In the genomic region with DNA sequence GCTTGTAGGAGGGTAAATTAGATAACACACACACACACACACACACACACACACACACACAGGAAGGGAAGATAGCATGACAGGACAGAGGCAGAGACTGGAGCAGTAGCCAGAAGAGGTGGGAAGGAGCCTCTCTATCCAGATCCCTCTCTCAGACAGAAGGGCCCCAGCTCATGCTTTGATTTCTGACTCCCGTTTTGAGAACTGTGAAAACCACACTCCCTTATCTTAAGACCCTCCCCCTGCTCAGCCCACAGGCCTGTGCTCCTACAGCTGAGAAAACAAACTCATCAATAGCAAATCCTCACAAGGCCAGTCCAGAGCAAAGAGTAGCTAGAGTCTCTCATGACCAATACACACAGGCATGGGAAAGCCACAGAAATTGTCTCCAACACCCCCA, we compare ENCODE assay signal across 22 mouse cellular contexts. TPM values are rescaled to one million over a fixed set of nuclear protein-coding genes. Genes with fewer than 3 reads are reported as not detected.
DNase-seq lines count a peak whose midpoint lies in the region; ATAC-seq and TF ChIP-seq lines count a peak whose summit lies in the region.
"Had no signal": no experiment of that assay in that cellular context is flagged by ENCODE, and none has a peak within 500 bp of the region (broad histone marks: within the 10 kb centered on the region; RNA-seq: fewer than 3 reads in every experiment).

No protein-coding gene starts in this region.

- H3K4me2 ChIP-seq in heart, postnatal 0 days (ENCODE audit: low read depth, low read length): no peak overlapping the region
- no peak overlapping the region for H3K4me2 ChIP-seq in midbrain, embryonic 11.5 days
- H3K4me2 ChIP-seq in midbrain, embryonic 14.5 days (ENCODE audit: low read length): no peak overlapping the region
- H3K4me2 ChIP-seq in liver, embryonic 12.5 days: no peak overlapping the region
- H3K4me2 ChIP-seq: embryonic facial prominence, embryonic 15.5 days; limb, embryonic 13.5 days had no signal

- no peak overlapping the region for H3K9ac ChIP-seq in heart, postnatal 0 days (replicated peaks; ENCODE audit: low read depth, low read length)
- no peak overlapping the region for H3K9ac ChIP-seq in midbrain, embryonic 11.5 days (ENCODE audit: low read length)
- H3K9ac ChIP-seq in midbrain, embryonic 14.5 days (replicated peaks; ENCODE audit: low read length): no peak overlapping the region
- H3K9ac ChIP-seq in liver, embryonic 12.5 days: no peak overlapping the region
- H3K9ac ChIP-seq: embryonic facial prominence, embryonic 15.5 days; limb, embryonic 13.5 days had no signal

- 15% methylated on average over 1 of the region's 1 CpGs for WGBS in heart, postnatal 0 days
- 27% methylated on average over 1 of the region's 1 CpGs for WGBS in midbrain, embryonic 11.5 days
- 18% methylated on average over 1 of the region's 1 CpGs for WGBS in midbrain, embryonic 14.5 days
- 0% methylated on average over 1 of the region's 1 CpGs for WGBS in liver, embryonic 12.5 days (ENCODE audit: insufficient replicate concordance)

- TF ChIP-seq EP300 in heart, postnatal 0 days (IDR thresholded peaks at IDR 0.05; ENCODE audit: low read depth): no peak

- peak; percentile 57 for DNase-seq in embryo, embryonic 10 days (ENCODE audit: low spot score)
- DNase-seq in embryo, embryonic 9.5 days (ENCODE audit: extremely low spot score): no peak
- no peak for DNase-seq in heart, postnatal 0 days (ENCODE audit: low spot score)
- no peak for DNase-seq in heart, postnatal 14 days
- peak; percentile 75 for DNase-seq in midbrain, embryonic 11.5 days (ENCODE audit: low spot score, missing footprints)
- no peak for DNase-seq in midbrain, embryonic 14.5 days
- peak; percentile 31 for DNase-seq in yolk sac, embryonic 10.5 days (ENCODE audit: low spot score)
- DNase-seq: gastrocnemius, postnatal 10 days; heart, postnatal 4 days; kidney, postnatal 36 days; layer of hippocampus, adult 9-11 months; lung, postnatal 10 days; right cerebral cortex, postnatal 25 days; thymus, postnatal 4 days had no signal

- no peak for TF ChIP-seq CTCF in heart, postnatal 0 days (IDR thresholded peaks at IDR 0.05; ENCODE audit: low read depth)

- no peak overlapping the region for H3K4me3 ChIP-seq in heart, postnatal 0 days (ENCODE audit: low read depth, low read length)
- no peak overlapping the region for H3K4me3 ChIP-seq in midbrain, embryonic 11.5 days (ENCODE audit: low read depth, low read length)
- no peak overlapping the region for H3K4me3 ChIP-seq in midbrain, embryonic 14.5 days (replicated peaks; ENCODE audit: low read depth, low read length)
- no peak overlapping the region for H3K4me3 ChIP-seq in liver, embryonic 12.5 days
- H3K4me3 ChIP-seq: embryonic facial prominence, embryonic 15.5 days; forebrain, embryonic 10.5 days; limb, embryonic 13.5 days; megakaryocyte, embryonic 14.5 days had no signal

- intact Hi-C loops in heart, postnatal 14 days (cut with DNase I): no loop called here

- no peaks in the 10 kb centered on the region for H3K36me3 ChIP-seq in heart, postnatal 0 days (replicated peaks; ENCODE audit: control insufficient read depth, insufficient read depth, low read length)
- H3K36me3 ChIP-seq in midbrain, embryonic 11.5 days (ENCODE audit: control insufficient read depth, insufficient read depth, low read length): no peaks in the 10 kb centered on the region
- no peaks in the 10 kb centered on the region for H3K36me3 ChIP-seq in midbrain, embryonic 14.5 days (ENCODE audit: control insufficient read depth, insufficient read depth, low read length)
- H3K36me3 ChIP-seq in liver, embryonic 12.5 days: no peaks in the 10 kb centered on the region
- H3K36me3 ChIP-seq: embryonic facial prominence, embryonic 15.5 days; forebrain, embryonic 10.5 days; G1E; limb, embryonic 13.5 days had no signal

- H3K4me1 ChIP-seq in heart, postnatal 0 days (ENCODE audit: control insufficient read depth, insufficient read depth): peaks cover 23% of the 10 kb centered on the region
- no peaks in the 10 kb centered on the region for H3K4me1 ChIP-seq in midbrain, embryonic 11.5 days (ENCODE audit: control insufficient read depth, insufficient read depth, low read length)
- H3K4me1 ChIP-seq in midbrain, embryonic 14.5 days (ENCODE audit: control insufficient read depth, insufficient read depth, low read length): no peaks in the 10 kb centered on the region
- peaks cover 34% of the 10 kb centered on the region for H3K4me1 ChIP-seq in liver, embryonic 12.5 days

- H3K9me3 ChIP-seq in heart, postnatal 0 days (replicated peaks; ENCODE audit: control insufficient read depth, low read length): peaks cover 8% of the 10 kb centered on the region; the same call in 1 of the 2 replicates
- H3K9me3 ChIP-seq in midbrain, embryonic 11.5 days (ENCODE audit: control insufficient read depth, low read length): no peaks in the 10 kb centered on the region; the same call in 1 of the 2 replicates
- H3K9me3 ChIP-seq in midbrain, embryonic 14.5 days (ENCODE audit: control insufficient read depth, low read length): peaks cover 9% of the 10 kb centered on the region; the same call in 1 of the 2 replicates
- H3K9me3 ChIP-seq in liver, embryonic 12.5 days (replicated peaks): peaks cover 6% of the 10 kb centered on the region

- peak; percentile 12; the same call in 1 of the 2 replicates for ATAC-seq in heart, postnatal 0 days (ENCODE audit: insufficient read depth, low read depth)
- ATAC-seq in midbrain, embryonic 11.5 days (ENCODE audit: low FRiP score): no peak
- ATAC-seq in midbrain, embryonic 14.5 days (ENCODE audit: low FRiP score, low TSS enrichment): no peak
- no peak for ATAC-seq in liver, embryonic 12.5 days
- ATAC-seq: CD4-positive, CD25-positive, alpha-beta regulatory T cell, adult 4 months; inflammation-experienced regulatory T-cells, adult 6 months had no signal

- no peaks in the 10 kb centered on the region for H3K27me3 ChIP-seq in heart, postnatal 0 days (ENCODE audit: control insufficient read depth, insufficient read depth, low read length)
- no peaks in the 10 kb centered on the region for H3K27me3 ChIP-seq in midbrain, embryonic 11.5 days (ENCODE audit: control insufficient read depth, insufficient read depth, low read length)
- H3K27me3 ChIP-seq in midbrain, embryonic 14.5 days (ENCODE audit: control insufficient read depth, insufficient read depth, low read length): no peaks in the 10 kb centered on the region
- H3K27me3 ChIP-seq in liver, embryonic 12.5 days (replicated peaks): no peaks in the 10 kb centered on the region; the same call in 1 of the 2 replicates
- H3K27me3 ChIP-seq: embryonic facial prominence, embryonic 15.5 days; limb, embryonic 13.5 days had no signal

- H3K27ac ChIP-seq in heart, postnatal 0 days (ENCODE audit: low read depth): no peak overlapping the region
- no peak overlapping the region for H3K27ac ChIP-seq in midbrain, embryonic 11.5 days (ENCODE audit: low read depth, low read length)
- H3K27ac ChIP-seq in midbrain, embryonic 14.5 days (replicated peaks; ENCODE audit: low read depth, low read length): no peak overlapping the region
- H3K27ac ChIP-seq in liver, embryonic 12.5 days: no peak overlapping the region
- H3K27ac ChIP-seq: embryonic facial prominence, embryonic 15.5 days; limb, embryonic 13.5 days had no signal

RNA-seq across cellular contexts. Expression of a gene that starts 26.2 kb away (rescaled TPM):
- total RNA-seq in heart, postnatal 0 days (2014; rRNA removed; ENCODE audit: low replicate concordance): 7.3 and 14.8 TPM in 2 replicates
- 5.6 and 6.5 TPM in 2 replicates for polyA plus RNA-seq in heart, postnatal 0 days (2015; fragmentation: Nextera tagmentation; extraction: Ambion mirVana)
- total RNA-seq in heart, postnatal 14 days (2021): 1 to 10 TPM; 5.6 to 8.3 TPM
- polyA plus RNA-seq in midbrain, embryonic 11.5 days (2014; fragmentation: Nextera tagmentation; extraction: Ambion mirVana): 7.3 and 10.9 TPM in 2 replicates
- 19.5 and 19.9 TPM in 2 replicates for polyA plus RNA-seq in midbrain, embryonic 14.5 days (2014; fragmentation: Nextera tagmentation; extraction: Ambion mirVana)
- 12.6 and 14.1 TPM in 2 replicates for polyA plus RNA-seq in liver, embryonic 12.5 days (2016; fragmentation: Nextera tagmentation; extraction: Ambion mirVana)
- total RNA-seq: G1E had no signal
- polyA plus RNA-seq: G1E had no signal

Comparison
In these comparisons a context has a peak if more than half of its experiments do, and no peak if none do; other contexts are left out.
1. DNase-seq: peak in embryo, embryonic 10 days (single experiment), midbrain, embryonic 11.5 days (single experiment) and yolk sac, embryonic 10.5 days (single experiment); none in embryo, embryonic 9.5 days (single experiment), heart, postnatal 0 days (single experiment), heart, postnatal 14 days (0 of 2) and midbrain, embryonic 14.5 days (single experiment).